Mouse (Mus musculus): ENCODE results near the gene Ganab. TPM values are rescaled to one million over a fixed set of nuclear protein-coding genes. Genes with fewer than 3 reads are reported as not detected.
"Not testable (repeated sequence)": the region's sequence is repeated elsewhere in the genome, so short reads cannot be mapped to it uniquely, and the experiment has no call there.

Ganab gene
- 126 and 130 TPM in 2 replicates for polyA plus RNA-seq (2015; fragmentation: Nextera tagmentation; extraction: Ambion mirVana)

DNA sequence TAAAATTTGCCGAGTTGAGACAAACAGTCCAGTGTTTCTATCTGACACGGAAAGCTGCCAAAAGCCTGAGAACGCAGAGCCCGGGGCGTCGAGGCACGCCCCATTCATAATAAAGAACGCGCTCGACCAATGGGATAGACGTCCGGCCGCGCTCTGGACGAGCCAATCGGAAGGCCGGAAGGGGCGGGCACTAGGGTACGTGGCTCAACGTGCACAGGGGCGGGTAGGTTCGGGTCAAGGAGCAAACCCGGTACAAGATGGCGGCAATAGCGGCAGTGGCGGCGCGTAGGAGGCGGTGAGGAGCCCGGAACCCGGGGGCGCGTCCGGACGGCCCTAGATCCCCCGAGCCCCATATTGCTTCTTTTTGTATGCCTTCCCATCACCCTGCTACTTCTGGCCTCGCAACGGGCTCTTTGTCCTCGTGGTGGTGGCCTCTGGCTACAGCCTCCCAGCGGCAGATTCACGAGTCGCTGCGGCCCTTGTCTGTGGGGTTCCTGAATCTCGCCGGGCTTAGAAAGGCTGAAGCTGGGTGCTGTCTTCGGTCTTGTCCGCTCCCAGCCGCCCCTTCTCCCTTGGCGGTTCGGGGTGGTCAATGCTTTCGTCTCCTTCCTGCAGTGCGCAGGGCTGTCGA, at the start of gene Ganab:
Ganab (plus strand) TSS at position 207 of the 631 bp plus-strand sequence.
- H3K4me2 ChIP-seq, result peak within 1 kb of the TSS; percentile 63
- H3K27ac ChIP-seq, result peak within 1 kb of the TSS; percentile 93
- H3K9ac ChIP-seq, result peak within 1 kb of the TSS; percentile 86
- H3K4me1 ChIP-seq, result peaks cover 40% of the 10 kb centered on the region
- no peaks in the 10 kb centered on the region for H3K27me3 ChIP-seq
- peak within 1 kb of the TSS; percentile 71 for H3K4me3 ChIP-seq (replicated peaks)
- peak; percentile 98 for ATAC-seq (replicated peaks; ENCODE audit: low FRiP score)
- H3K9me3 ChIP-seq (replicated peaks), result no peaks in the 10 kb centered on the region
- WGBS, result under 1% methylated on average over 53 of the region's 53 CpGs
- H3K36me3 ChIP-seq, result peaks cover 51% of the 10 kb centered on the region

DNA sequence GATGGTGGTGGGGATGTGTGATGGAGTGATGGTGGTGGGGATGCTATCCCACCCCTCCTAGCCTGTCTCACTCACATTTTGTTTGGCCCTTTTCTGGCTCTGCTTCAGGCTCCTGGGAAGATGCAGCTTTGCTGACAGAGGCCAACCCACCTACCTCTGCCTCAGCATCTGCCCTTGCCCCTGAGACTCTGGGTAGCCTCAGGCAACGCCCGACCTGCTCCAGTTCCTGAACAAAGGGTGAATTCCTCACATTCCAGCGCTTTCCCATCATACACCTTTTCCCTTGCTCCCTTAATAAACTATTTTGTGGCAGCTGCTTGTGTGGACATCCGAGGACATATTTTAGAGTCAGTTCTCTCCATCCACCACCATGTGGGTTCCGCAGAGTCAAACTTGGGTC, 49.5 kb upstream of the Ganab start:
- no peak overlapping the region for H3K4me3 ChIP-seq (replicated peaks)
- no peak overlapping the region for H3K4me2 ChIP-seq
- WGBS, result 79% methylated on average over 5 of the region's 5 CpGs
- peaks cover 8% of the 10 kb centered on the region for H3K4me1 ChIP-seq
- H3K27ac ChIP-seq, result no peak overlapping the region
- H3K9ac ChIP-seq, result no peak overlapping the region
- peaks cover 38% of the 10 kb centered on the region for H3K36me3 ChIP-seq
- H3K27me3 ChIP-seq, result no peaks in the 10 kb centered on the region
- ATAC-seq (replicated peaks; ENCODE audit: low FRiP score), result no peak
- H3K9me3 ChIP-seq (replicated peaks), result no peaks in the 10 kb centered on the region

DNA sequence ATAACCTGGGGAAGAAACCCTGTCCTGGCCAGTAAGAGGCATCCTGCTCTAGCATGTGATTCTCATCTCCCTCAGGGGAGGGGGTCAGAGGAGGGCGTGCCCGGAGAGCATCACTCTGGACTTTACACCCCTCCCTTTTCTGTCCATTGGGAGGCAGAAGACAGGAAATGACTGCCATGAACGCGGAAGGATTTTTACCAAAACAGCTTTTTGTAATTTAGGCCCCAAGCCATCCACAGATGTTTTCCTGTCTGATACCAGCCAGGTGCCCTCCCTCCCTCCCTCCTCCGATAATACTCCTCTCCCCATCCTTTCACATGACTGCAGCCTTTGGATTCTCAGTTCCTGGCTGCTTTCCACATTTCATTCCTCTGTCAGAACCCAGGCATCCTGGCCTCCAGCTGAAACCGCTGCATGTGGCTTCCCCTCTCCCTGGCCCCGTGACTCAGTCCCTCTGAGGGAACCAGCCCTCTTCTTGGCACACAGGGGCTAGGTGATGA, 47.4 kb upstream of the Ganab start, which contains the start of gene Lrrn4cl:
Lrrn4cl (plus strand) TSS at position 367 of the 500 bp plus-strand sequence.
- H3K4me2 ChIP-seq, result peak within 1 kb of the TSS; percentile 12; the same call in 1 of the 2 replicates
- H3K36me3 ChIP-seq, result peaks cover 32% of the 10 kb centered on the region
- H3K27ac ChIP-seq, result no peak within 1 kb of the TSS
- peaks cover 8% of the 10 kb centered on the region for H3K4me1 ChIP-seq
- WGBS, result 30% methylated on average over 7 of the region's 7 CpGs
- no peaks in the 10 kb centered on the region for H3K9me3 ChIP-seq (replicated peaks)
- ATAC-seq (replicated peaks; ENCODE audit: low FRiP score), result peak; percentile 78; the same call in 1 of the 2 replicates
- H3K4me3 ChIP-seq (replicated peaks), result no peak within 1 kb of the TSS
- H3K9ac ChIP-seq, result 0 out of 2 replicates have a peak within 1 kb of the TSS, but pooled peaks have one; percentile 3
- no peaks in the 10 kb centered on the region for H3K27me3 ChIP-seq

DNA sequence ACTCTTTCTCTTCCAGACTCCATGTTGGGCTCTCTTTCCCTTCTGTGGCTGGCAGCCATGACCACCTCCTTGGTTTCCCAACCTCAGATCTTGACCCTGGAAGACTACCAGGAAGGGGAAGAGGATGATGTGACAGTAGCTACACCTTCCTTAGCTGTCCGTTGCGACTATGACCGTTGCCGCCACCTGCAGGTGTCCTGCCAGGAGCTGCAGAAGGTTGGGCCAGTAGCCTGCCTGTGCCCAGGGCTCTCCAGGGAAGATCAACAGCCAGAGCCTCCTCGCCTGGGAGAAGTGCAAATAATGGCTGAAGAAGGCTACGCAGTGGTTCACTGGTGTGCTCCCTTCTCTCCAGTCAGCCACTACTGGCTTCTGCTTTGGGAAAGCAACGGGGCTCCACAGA, 46.2 kb upstream of the Ganab start:
- Histone ChIP-seq H3K9me3 (replicated peaks) (no peaks in the 10 kb centered on the region), H3K36me3 (peaks cover 20% of the 10 kb centered on the region), H3K4me2 (no peak overlapping the region), H3K4me3 (replicated peaks) (no peak overlapping the region), H3K27me3 (no peaks in the 10 kb centered on the region), H3K27ac (no peak overlapping the region), H3K9ac (no peak overlapping the region), H3K4me1 (peaks cover 8% of the 10 kb centered on the region)
- ATAC-seq (replicated peaks; ENCODE audit: low FRiP score), result no peak
- WGBS, result 49% methylated on average over 7 of the region's 7 CpGs

DNA sequence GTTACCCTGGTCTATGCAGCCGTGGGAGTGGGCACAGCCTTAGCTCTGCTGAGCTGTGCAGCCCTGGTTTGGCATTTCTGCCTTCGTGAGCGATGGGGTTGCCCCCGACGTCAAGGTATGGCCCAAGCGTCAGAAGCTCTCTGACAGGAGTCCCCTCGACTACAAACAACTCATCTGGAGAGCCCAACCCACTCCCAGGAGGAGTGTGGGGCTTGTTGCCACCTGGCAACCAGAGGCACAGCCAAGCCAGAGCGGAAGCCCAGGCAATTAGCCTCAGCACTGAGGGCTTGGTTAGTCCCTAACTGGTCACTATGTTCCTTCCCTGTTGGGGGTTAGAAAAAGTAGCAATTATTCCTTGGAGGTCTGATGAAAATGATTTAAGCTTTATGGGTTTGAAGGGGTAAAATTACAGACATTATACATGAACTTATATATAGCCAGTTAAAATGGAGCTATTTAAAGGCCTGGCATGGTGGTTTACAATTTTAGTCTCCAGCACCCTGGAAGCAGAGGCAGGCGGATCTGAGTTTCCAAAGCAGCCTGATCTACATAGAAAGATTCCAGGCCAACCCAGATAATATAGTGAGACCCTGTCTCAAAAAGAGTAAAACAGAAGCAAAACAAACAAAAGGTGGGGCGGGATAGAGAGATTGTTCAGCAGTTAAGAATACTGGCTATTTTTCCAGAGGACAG, 45.5 kb upstream of the Ganab start:
- Histone ChIP-seq H3K27ac (no peak overlapping the region), H3K4me2 (no peak overlapping the region), H3K27me3 (no peaks in the 10 kb centered on the region), H3K9me3 (replicated peaks) (no peaks in the 10 kb centered on the region), H3K36me3 (peaks cover 13% of the 10 kb centered on the region), H3K4me1 (peaks cover 8% of the 10 kb centered on the region), H3K4me3 (replicated peaks) (no peak overlapping the region), H3K9ac (no peak overlapping the region)
- 61% methylated on average over 10 of the region's 10 CpGs for WGBS
- ATAC-seq (replicated peaks; ENCODE audit: low FRiP score), result no peak

DNA sequence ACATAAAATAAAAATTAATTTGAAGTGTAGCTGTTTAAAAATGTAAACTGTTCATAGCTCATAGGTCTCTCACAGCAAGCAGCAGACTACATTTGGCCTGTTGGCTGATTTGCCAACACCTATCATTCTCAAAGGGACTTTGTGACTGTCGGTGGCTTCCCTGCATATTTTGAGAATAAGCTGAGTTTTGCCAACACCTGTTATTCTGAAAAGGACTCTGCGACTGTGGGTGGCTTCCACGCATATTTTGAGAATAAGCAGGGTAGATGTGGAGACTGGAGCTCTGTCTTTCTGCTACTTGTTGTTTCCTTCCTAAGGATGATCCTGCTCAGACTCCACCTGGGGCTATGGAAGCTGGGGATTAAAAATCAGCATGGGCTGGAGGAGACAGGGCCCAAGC, 44.8 kb upstream of the Ganab start:
- no peak overlapping the region for H3K27ac ChIP-seq
- no peak overlapping the region for H3K4me2 ChIP-seq
- H3K36me3 ChIP-seq, result peaks cover 7% of the 10 kb centered on the region
- no peaks in the 10 kb centered on the region for H3K27me3 ChIP-seq
- ATAC-seq (replicated peaks; ENCODE audit: low FRiP score), result no peak
- no peaks in the 10 kb centered on the region for H3K9me3 ChIP-seq (replicated peaks)
- H3K4me3 ChIP-seq (replicated peaks), result no peak overlapping the region
- WGBS, result 82% methylated on average over 3 of the region's 3 CpGs
- peaks cover 8% of the 10 kb centered on the region for H3K4me1 ChIP-seq
- H3K9ac ChIP-seq, result no peak overlapping the region

DNA sequence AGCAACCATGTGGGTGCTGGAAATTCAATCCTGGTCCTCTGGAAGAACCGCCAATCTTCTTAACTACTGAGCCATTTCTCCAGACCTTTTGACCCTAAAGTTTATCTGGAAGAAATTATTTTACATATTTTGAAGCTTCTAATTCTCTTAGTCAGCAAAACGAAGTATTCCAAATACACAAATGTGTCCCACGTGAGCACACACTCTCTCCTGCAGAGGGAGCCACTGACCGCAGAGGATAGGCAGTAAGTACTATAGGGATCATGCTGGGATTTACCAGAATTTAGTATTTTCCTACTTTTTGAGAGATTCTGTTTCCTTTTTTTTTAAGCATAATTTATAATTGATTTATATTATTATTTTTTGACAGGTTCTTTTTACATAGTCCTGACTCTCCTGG, 40.2 kb upstream of the Ganab start:
- Histone ChIP-seq H3K9me3 (replicated peaks) (no peaks in the 10 kb centered on the region), H3K4me3 (replicated peaks) (no peak overlapping the region), H3K9ac (no peak overlapping the region), H3K27me3 (no peaks in the 10 kb centered on the region), H3K4me1 (no peaks in the 10 kb centered on the region), H3K4me2 (no peak overlapping the region), H3K36me3 (no peaks in the 10 kb centered on the region), H3K27ac (no peak overlapping the region)
- ATAC-seq (replicated peaks; ENCODE audit: low FRiP score), result no peak
- 51% methylated on average over 4 of the region's 4 CpGs for WGBS

DNA sequence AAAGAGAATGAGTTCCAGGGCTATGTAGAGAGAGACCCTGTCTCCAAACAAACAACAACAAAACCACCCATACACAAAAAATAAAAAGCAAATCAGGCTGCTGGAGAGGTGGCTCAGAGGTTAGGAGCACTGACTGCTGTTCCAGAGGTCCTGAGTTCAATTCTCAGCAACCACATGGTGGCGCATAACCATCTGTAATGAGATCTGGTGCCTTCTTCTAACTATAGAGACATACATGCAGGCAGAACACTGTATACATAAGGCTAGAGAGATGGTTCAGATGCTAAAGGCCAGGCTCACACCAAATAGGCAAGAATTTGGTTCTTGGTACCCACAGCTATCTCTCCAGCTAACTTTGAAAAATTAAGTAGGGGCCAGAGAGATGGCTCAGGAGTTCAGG, 38.9 kb upstream of the Ganab start:
- ATAC-seq (replicated peaks; ENCODE audit: low FRiP score), result no peak
- Histone ChIP-seq H3K27ac (no peak overlapping the region), H3K27me3 (no peaks in the 10 kb centered on the region), H3K4me2 (no peak overlapping the region), H3K9me3 (replicated peaks) (no peaks in the 10 kb centered on the region), H3K9ac (no peak overlapping the region), H3K4me3 (replicated peaks) (no peak overlapping the region), H3K4me1 (no peaks in the 10 kb centered on the region), H3K36me3 (no peaks in the 10 kb centered on the region)
- 21% methylated on average over 1 of the region's 1 CpGs for whole genome bisulfite sequencing

DNA sequence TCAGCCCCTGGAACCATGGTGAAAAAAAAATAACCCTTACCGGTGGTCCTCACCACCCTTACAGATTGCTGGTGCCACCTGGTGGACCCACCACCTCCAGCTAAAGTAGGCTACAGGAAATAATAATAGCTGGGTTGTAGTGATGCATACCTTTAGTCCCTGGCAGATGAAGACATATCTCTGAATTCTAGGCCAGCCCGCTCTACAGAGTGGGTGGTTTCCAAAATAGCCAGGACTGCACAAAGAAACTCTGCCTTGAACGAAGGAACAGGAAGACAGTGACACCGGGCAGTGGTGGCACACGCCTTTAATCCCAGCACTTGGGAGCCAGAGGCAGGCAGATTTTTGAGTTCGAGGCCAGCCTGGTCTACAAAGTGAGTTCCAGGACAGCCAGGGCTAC, 33.6 kb upstream of the Ganab start:
- no peak overlapping the region for H3K9ac ChIP-seq
- H3K27me3 ChIP-seq, result no peaks in the 10 kb centered on the region
- H3K4me3 ChIP-seq (replicated peaks), result no peak overlapping the region
- H3K36me3 ChIP-seq, result no peaks in the 10 kb centered on the region
- no peak overlapping the region for H3K27ac ChIP-seq
- no peak overlapping the region for H3K4me2 ChIP-seq
- 83% methylated on average over 6 of the region's 6 CpGs for WGBS
- ATAC-seq (replicated peaks; ENCODE audit: low FRiP score), result no peak
- H3K9me3 ChIP-seq (replicated peaks), result no peaks in the 10 kb centered on the region
- H3K4me1 ChIP-seq, result no peaks in the 10 kb centered on the region

DNA sequence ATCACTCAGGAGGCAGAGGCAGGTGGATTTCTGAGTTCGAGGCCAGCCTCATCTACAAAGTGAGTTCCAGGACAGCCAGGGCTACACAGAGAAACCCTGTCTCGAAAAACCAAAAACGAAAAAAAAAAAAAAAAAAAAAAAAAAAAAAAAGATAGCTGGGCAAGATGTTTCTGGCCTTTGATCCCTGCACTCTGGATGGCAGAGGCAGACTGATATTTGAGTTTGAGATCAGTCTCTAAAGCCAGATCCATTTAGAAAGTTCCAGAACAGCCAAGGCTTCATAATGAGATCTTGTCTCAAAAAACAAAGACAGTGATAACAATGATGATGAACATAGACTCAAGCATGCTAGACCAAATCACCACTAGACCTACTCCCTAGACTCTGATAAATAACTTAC, 27.5 kb upstream of the Ganab start:
- ATAC-seq (replicated peaks; ENCODE audit: low FRiP score); H3K27ac ChIP-seq; H3K9ac ChIP-seq; H3K9me3 ChIP-seq (replicated peaks); H3K27me3 ChIP-seq: not testable (repeated sequence)
- H3K4me1 ChIP-seq, result peaks cover 13% of the 10 kb centered on the region
- WGBS, result 87% methylated on average over 3 of the region's 3 CpGs
- H3K36me3 ChIP-seq, result peaks cover 24% of the 10 kb centered on the region
- H3K4me2 ChIP-seq, result peak overlapping the region; percentile 79
- H3K4me3 ChIP-seq (replicated peaks), result 0 out of 2 replicates have a peak overlapping the region, but pooled peaks have one; percentile 81

DNA sequence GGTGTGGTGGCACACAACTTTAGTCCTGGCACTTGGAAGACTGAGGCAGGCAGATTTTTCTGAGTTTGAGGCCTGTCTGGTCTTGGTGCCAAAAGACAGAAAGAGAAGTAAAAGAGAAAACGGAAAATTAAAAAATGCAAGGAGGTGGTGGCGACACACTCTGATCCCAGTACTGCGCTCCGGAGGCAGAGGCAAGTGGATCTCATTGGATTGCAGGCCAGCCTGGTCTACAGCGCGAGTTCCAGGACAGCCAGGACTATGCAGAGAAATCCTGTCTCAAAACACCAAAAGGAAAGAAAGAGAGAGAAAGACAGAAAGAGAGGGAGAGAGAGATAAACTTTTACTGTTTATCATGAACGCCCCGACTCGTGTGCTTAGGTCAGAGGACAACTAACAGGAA, 27.0 kb upstream of the Ganab start:
- Histone ChIP-seq H3K4me3 (replicated peaks) (peak overlapping the region; percentile 81), H3K36me3 (peaks cover 28% of the 10 kb centered on the region), H3K9me3 (replicated peaks) (no peaks in the 10 kb centered on the region), H3K4me2 (peak overlapping the region; percentile 79), H3K4me1 (peaks cover 13% of the 10 kb centered on the region), H3K27ac (peak overlapping the region; percentile 81), H3K27me3 (no peaks in the 10 kb centered on the region), H3K9ac (peak overlapping the region; percentile 92)
- 53% methylated on average over 9 of the region's 9 CpGs for WGBS
- peak; percentile 55 for ATAC-seq (replicated peaks; ENCODE audit: low FRiP score)

All from kidney, embryonic 15.5 days (tissue).